Mouse (Mus musculus): ENCODE data around the gene Runx1.

Runx1 gene

DNA sequence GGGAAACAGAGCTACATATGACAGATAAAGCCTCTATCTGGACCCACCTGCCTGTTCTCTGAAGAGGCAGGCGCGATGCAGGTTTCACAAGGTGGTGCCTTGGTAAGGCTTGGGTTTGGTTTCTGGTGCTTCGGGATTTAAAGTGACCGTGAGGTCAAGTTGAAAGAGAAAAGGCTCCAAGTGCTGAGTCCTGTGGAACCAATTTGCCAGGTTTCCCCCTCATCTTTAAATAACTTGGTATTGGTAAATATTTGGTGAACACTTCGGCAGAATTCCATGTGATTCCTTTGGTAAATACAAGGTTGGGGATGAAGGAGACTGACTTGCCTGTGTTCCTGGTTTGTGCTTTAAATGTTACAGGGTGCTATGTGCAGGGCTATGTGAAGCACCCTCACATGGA lies 169.2 kb downstream of the Runx1 start:
- no peak for DNase-seq (ENCODE audit: extremely low spot score, low spot score)

DNA sequence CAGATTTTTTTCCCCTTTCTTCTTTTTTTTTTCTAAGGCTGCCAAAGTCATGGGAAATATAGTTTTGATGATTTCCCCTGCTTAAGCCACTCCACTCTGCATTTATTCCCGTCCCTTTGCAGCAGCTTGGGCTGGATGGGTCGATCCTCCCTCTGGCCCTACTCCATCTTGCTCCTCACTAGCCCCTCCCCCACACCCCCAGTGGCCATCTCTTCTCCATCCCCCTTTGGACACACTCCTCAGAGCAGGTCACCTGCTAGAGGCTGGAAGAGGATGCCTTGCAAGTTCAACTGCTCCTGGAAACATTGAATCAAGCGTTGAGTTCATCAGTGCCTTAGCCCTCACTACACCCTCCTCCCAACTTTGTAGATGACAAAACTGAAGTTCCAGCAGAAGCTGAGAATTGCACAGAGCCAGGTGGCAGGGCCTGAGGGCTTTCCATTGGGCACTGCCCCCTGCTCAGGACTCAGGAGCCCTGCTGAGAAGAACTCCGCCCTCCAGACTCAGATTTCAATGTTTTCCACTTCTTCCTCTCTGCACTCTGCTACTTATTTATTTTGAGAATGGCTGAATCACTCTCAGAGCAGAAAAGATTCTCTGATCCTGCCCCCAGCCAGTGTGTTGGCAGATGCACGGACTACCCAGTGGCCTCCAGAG lies 171.5 kb downstream of the Runx1 start:
- DNase-seq (ENCODE audit: extremely low spot score, low spot score), result no peak

DNA sequence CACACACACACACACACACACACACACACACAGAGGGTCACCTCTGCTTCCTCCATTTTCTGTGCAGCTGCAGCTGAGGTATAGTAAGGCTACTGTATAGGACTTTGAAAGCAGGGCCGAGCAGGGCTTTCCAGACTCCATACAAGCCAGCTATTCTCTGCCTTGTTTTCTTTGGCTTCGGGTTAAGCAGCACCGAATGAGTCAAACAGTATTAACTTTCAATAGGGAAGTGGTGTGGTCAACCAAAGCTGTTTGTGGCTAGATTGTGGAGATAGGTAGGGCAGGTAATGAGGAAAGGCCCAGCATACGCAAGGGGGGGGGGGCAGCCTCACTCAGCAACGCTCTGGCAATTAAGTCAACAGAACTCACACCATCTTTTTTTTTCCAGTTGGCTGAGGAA lies 172.1 kb downstream of the Runx1 start:
- no peak for DNase-seq (ENCODE audit: extremely low spot score, low spot score)

DNA sequence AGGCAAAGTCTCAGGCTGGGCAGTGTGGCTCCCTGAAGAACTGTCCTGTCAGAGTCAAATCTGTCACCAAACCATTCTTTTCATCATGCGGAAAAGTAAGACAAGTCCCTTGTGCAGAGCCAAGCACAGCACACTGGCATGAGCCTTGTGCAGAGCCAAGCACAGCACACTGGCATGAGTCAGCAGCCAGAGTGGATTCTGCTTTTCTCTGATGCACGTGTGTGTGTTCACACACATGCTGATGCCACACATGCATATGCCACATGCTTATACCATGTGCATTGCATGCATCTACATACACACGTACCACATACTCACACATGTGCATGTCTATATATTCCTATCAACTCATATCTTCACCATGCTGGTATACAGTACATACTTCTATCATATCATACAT lies 174.7 kb downstream of the Runx1 start:
- no peak for DNase-seq (ENCODE audit: extremely low spot score, low spot score)

DNA sequence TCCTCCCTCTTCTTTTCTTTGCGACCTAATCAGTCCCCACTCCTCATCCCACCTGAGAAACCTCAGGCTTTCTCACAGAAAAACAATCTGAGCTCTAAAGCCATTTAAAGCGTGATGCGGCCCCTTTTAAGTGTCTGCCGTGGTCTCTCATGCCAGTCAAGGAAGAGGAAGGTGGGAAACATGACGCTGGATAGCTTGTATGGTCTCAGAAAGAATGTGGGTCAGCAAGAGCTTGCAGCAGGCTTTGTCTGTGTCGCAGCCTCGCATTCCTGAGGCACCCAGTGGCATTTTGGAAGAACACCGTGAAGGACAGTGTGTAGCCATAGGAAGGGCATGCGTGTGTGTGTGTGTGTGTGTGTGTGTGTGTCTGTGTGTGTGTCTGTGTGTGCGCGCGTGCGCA lies 179.8 kb downstream of the Runx1 start:
- DNase-seq (ENCODE audit: extremely low spot score, low spot score), result no peak

DNA sequence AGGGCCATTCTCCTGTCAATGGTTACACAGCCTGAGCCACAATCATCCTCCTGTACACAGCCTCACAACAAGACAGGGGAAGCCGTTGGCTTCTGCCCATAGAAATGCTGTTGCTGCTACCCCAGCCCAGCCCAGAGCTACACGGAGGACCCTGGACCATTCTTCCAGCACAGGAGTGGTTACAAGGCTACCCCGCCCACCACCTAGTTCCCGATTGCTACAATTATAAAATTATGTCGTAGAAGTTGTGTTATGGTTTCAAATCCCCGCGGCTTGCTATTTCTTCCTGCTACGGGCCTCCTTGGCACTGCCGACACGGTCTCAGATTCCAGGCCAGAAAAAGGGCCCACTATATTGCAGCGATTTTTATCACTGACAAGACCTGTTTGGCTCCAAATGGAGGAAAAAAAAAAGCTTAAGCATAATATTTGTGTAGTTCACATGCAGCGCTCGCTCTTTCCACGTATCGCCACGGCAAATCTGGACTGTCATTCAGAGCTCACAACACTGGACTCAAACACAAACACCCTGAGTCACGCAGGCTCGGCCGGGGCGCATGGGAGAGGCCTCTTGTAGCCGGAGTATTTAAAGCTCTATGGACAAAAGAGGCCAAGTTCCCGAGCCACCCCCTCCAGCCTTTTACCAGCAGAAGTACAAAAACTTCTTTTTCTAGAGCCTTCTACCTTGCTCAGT lies 180.4 kb downstream of the Runx1 start:
- DNase-seq (ENCODE audit: extremely low spot score, low spot score), result no peak

DNA sequence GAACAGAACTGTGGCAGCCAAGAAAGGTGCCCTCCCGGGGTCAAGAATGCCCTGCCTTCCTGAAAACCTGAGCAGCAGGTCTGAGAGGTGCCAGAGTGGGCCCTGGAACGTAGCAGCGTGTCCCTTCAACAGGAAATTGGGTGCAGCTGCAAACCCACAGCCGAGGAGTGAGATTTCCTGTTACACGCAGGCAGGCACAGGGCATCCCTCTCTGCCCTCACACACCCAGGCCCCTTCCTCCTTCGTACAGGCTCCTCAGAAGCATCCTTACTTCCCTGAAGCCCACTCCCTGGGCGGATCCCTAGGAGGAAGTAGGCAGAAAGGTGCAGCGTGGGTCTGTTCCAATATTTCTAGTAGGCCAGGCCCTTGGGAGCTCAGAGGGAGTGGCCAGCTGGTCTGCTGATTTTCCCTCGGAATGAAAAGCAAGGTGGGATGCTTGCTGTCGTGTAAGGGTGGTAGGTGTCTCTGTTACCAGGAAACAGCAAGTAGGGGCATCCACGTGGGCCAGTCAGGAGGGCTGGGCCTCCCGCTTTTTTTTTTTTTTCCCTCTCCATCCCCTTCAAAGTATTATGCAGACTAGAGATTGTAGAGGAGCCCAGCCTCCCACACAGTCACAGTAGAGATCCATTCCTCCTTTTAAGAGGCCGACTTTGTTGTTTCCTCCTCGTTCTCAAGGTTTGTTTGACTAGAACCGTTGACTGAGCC lies 181.1 kb downstream of the Runx1 start:
- no peak for DNase-seq (ENCODE audit: extremely low spot score, low spot score)

DNA sequence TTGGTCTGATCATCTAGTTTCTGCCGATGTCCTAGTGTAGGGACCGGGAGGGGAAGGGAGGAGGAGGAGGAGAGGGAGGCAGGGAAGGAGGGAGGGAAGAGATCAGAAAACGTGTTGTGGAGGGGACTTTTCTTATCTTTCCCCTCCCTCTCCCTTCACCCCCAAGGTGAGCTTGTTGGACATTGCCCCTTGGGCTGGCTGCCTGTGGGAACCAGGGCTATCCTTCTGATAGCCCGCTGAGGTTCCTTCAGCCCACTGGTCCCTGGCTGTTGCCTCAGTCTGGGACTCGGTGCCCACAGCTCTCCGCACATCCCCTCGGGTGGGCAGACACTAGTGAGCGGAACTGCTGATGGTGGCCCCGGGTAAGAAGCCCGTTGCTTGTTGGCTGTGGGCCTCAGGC lies 181.6 kb downstream of the Runx1 start:
- DNase-seq (ENCODE audit: extremely low spot score, low spot score), result no peak

DNA sequence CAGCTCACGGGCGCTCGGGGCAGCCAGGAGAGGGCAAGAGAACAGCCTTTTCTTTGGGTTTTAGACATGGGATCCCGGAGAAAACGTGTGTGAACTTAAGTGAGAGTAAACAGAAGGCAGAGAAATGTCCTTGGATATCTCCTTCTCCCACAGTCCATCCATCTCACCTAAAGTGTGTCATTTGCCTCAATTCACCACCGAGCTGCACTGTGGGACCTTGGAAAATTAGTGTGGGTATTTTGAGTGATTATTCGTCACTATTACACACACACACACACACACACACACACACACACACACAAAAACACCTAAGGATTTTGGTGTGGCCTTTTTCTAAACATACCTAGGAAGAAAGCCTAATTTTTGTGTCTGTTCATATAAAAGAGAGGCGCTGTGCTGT lies 183.7 kb downstream of the Runx1 start:
- no peak for DNase-seq (ENCODE audit: extremely low spot score, low spot score)

DNA sequence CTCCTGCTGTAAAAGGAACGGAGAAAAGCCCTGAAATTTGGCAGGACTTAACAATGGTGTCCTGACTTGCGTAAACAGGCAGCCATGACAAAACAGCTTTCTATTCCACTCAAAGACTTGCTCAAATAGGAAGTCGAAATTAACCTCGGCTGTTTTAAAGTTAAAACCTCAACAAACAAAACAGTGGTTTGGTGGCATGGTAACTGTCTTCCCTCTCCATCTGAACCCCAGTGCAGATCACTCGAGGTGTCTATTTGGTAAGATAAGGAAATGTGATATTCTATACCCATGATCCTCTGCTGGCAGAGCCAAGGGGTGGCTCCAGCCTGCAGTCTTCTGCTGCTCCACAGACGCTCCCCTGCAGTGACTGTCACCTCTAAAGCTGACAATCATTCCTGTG lies 184.9 kb downstream of the Runx1 start:
- DNase-seq (ENCODE audit: extremely low spot score, low spot score), result no peak

DNA sequence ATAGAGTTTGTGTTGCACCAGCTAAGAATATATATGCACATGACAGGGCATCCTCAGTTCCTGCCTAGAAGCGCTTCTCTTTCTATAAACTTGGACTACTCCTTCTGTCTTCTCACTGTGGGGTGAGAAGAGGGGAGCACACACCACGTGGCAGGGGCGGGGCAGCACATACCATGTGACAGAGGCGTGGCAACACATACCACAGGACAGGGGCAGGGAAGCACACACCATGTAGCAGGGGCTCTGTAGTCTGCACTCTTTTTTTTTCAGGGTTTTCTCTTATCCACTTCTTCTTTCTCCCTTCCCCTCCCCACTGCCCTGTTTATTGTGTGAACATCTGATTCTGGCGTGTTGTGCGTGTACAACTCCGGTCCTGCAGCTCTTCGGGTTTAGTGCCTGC lies 186.9 kb downstream of the Runx1 start:
- no peak for DNase-seq (ENCODE audit: extremely low spot score, low spot score)

DNA sequence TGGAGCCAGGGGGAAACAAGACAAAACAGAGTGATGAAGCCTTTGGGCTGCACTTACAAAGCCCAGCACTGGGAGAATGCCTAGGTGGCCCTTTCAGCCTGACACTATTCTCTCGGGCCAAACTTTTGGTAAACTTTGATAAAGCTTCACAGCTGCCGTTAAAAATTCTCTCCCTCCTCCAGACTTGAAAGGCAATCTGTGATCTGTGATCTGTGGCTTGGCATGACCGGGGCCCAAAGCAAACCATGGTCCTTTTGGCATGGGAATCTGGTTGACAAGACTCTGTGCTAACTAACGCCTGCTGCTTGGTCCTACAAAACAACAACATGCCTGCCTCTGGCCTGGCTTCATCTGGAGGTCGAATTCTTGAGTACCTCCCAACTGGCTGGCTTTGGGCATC lies 188.9 kb downstream of the Runx1 start:
- DNase-seq (ENCODE audit: extremely low spot score, low spot score), result no peak

DNA sequence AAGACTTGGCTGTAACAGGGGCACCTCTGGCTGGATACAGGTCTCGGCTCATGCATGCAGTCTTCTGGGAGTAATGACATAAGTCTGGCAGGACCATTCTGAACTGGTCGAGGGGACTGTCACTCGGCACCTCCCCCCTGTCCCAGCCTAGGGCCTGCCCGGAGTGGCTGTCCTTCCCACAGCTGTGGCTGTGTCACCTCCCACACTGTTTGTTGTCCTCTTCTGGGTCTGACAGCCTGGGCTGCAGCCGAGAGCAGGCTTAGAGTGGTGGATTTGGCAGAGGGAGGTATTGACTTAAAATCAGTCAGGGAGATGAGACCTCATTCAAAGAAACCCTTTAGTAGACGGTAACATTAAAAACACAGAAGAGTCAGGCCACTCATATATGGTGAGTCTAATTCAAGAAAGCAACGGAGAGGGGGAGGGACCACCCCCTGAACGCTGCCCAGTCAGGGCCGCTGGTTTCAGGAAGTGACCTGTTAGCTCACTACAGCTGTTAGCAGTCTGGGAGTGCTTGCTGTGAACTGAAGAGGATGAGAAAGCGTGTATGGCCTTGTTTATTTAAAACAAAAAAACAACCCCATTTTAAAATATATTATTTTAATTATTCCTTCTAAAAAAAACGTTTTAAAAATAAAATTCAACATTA lies 193.7 kb downstream of the Runx1 start:
- DNase-seq (ENCODE audit: extremely low spot score, low spot score), result no peak

DNA sequence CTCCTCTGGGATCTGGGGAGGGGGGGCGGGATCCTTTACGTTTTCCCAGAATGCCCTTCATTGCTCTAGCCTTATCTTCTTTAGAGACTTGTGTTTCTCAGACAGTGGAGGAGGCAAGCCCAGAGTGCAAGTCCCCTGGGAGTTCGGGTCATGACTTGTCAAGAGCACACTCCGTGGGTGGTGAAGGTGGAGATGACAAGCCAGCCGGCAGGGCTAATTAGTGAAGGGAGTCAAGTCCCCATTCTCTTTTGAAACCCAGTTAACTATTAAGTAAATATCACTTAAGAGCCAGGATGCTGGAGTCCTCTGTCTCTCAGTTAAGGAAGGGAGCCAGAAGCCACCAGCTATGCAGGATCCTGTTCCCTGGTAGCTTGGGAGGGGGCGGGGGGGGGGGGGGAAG lies 194.3 kb downstream of the Runx1 start:
- DNase-seq (ENCODE audit: extremely low spot score, low spot score), result no peak

DNA sequence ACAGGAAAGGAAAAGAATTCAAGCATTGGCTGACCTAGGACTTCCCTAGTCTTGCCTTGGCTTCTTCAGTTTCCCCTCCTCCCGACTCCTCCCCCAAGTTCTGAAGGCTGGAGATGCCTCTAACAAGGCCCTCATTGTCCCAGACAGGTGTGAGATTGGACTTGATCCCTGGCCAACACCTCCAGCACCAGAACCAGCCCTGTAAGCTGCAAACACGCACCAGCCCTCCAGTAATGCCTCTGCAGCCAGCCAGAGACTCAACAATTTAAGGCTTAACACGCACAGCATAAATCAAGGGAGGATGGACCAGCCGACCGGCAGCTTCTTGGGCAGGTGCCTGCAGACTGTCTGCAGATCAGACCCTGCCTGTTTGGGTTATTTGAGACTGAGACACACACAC lies 195.0 kb downstream of the Runx1 start:
- DNase-seq (ENCODE audit: extremely low spot score, low spot score), result no peak

DNA sequence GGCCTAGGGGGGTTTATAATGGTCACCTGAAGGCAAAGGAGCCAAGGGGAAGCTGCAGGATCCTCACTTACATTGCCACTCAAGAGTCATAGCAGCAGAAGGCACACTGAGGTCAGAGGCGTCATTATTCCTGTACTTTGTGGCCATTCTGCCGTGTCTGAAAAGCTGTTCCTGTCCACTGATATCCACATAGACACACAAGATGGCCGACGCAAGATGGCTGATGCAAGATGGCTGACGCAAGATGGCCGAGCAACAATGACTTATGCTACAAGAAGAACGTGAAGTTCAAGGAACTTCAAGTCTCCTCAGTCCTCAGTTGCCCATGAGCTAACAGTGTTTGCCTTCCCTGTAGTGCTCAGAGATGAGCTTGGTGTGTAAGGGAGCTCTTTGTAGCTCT lies 196.1 kb downstream of the Runx1 start:
- DNase-seq (ENCODE audit: extremely low spot score, low spot score), result no peak

DNA sequence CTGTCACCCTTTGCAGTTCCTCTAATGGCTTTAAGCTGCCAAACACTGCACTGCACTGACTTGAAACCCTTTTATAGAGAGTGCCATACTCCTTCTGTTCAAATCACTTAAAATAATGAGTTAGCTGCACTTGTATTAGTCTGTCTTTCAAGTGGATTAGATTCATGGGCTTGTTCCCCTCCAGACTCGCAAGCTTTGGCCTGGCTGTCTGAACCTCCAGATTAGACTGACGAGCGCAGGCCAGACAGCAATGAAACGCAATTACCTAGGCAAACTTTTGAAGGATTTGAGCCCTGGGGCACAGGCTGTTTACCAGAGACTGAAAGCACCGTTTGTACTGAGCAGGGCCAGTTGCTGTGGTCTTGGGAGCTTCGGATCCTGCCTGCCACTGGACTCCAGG lies 198.7 kb downstream of the Runx1 start:
- no peak for DNase-seq (ENCODE audit: extremely low spot score, low spot score)

DNA sequence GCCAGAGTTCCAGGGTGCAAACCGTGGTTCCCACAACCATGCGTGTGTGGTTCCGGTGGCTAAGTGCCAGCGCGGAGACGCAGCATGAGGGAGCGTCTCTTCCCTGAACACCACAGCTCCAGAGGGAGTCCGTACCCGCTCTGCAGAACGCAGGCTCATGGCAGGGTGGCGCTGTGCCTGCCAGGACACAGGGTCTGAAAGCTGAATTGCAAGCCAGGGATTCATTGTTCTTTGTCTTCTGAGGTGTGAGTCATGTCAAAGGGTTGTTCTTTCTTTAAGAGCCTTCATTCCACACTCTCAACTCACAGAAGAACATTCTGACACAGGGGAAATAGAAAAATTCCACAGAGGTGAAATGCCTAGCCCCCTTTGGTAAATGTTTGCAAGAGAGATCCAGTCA lies 202.0 kb downstream of the Runx1 start:
- DNase-seq (ENCODE audit: extremely low spot score, low spot score), result no peak

DNA sequence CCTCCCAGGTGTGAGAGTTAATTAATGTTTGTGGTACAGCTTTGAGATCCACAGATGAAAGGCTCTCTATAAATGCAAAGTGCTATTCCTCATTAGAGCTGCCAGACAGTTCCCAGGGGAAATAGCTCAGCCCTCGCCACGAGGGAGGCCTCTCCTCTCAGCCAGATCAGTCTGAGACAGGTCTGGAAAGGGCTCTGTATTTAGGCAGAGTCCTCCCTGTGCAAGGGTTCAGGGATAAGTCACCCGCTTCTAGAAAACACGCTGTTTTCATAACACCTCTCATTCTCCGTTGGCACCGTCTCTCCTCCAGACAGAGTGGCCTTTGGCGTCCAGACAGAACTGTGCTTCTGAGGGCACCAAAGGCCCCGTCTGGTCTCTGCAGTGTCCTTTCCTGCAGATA lies 204.1 kb downstream of the Runx1 start:
- DNase-seq (ENCODE audit: extremely low spot score, low spot score), result no peak

DNA sequence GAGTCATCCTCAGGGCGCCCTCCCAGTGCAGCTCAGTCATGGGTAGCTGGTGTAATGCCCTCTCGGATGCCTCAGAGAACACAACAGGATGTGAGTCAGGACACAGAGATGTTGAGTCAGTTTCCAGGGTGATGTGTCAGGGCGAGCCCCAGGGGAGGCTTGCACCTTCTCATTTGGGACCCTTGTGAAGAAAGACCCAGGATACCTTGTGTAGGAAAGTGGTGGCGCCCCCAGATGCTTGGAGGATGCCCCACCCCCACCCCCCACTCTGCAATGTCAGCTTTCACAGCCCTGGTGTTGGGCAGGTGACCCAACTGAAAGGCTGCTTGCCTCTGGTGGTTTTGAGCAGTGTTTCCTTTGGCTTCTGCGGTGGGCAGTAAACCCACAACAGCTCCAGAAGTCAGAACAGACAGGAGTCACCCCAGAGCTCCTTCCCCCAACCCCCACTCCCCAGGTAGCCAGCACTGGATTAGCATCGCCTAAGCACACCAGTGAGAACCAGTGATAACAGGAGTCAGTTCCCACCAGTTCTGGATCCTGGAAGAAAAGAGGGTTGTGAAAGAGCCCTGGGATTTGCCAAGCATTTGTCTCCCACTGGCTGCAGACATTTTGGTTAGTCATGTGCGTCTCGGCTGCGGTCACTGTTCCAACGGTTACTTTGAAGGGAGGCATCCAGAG lies 205.0 kb downstream of the Runx1 start:
- DNase-seq (ENCODE audit: extremely low spot score, low spot score), result no peak

DNA sequence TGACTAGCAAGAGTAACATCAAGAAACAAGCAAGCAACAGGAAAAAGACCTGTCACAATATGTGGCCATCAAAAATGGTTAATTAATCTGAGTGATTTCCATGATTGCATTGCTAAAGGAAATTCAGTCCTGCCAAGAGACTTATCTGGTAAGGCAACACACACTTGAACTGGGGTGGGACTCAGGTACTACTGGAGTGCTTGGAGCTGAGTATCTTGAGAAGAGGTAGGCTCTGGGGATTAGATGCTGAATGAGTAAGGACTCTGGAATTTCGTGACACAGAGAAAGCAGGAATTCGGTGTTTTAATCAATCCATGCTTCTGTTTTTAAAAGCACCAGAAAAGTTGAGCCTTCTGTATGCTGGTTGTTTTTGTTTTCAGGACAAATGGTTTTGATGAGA lies 209.1 kb downstream of the Runx1 start:
- no peak for DNase-seq (ENCODE audit: extremely low spot score, low spot score)
